Mouse (Mus musculus) stomach, postnatal 0 days (tissue): ENCODE measurements around the gene Gm20219. TPM values are rescaled to one million over a fixed set of nuclear protein-coding genes. Genes with fewer than 3 reads are reported as not detected.
A peak's percentile ranks its signal among the peaks of the same experiment; 100 is the strongest.

ENCODE experiments used
- ATAC-seq: fragments of 200-750 bp; cut with Nextera tagmentation; 2 replicates; pipeline ENCODE4 v1.8.0; 2017; ENCODE audit not compliant: low FRiP score, low TSS enrichment
- DNase-seq: peaks from one replicate; pipeline ENCODE4 v3.0.0-alpha.2; 2016; ENCODE audit warnings: low spot score
- H3K27ac ChIP-seq: fragments of 300-500 bp; sonication (generic); replicated peaks from 2 replicates; pipeline ENCODE4 v1.5.1; 2014; ENCODE audit warnings: mild to moderate bottlenecking, control low read depth
- H3K27me3 ChIP-seq: fragments of 300-500 bp; sonication (generic); 2 replicates; pipeline ENCODE4 v1.6.1; 2014; ENCODE audit warnings: low read length; ENCODE audit not compliant: control insufficient read depth, insufficient read depth
- H3K36me3 ChIP-seq: fragments of 300-500 bp; sonication (generic); 2 replicates; pipeline ENCODE4 v1.6.1; 2014; ENCODE audit warnings: low read length, mixed read lengths; ENCODE audit not compliant: control insufficient read depth, insufficient read depth
- H3K4me1 ChIP-seq: fragments of 300-500 bp; sonication (generic); replicated peaks from 2 replicates; pipeline ENCODE4 v1.6.1; 2014; ENCODE audit warnings: antibody characterized with exemption; ENCODE audit not compliant: control insufficient read depth, insufficient read depth
- H3K4me2 ChIP-seq: fragments of 300-500 bp; sonication (generic); replicated peaks from 2 replicates; pipeline ENCODE4 v1.6.1; 2014; ENCODE audit warnings: low read depth, mild to moderate bottlenecking, control low read depth, moderate library complexity
- H3K4me3 ChIP-seq: fragments of 300-500 bp; sonication (generic); 2 replicates; pipeline ENCODE4 v1.5.1; 2014; ENCODE audit warnings: low read depth, low read length, control low read depth
- H3K9ac ChIP-seq: fragments of 300-500 bp; sonication (generic); 2 replicates; pipeline ENCODE4 v1.6.1; 2014; ENCODE audit warnings: mild to moderate bottlenecking, low read length, control low read depth, mixed read lengths
- H3K9me3 ChIP-seq: fragments of 300-500 bp; sonication (generic); 2 replicates; pipeline ENCODE4 v1.6.1; 2016; ENCODE audit warnings: low read length; ENCODE audit not compliant: control insufficient read depth
- CTCF ChIP-seq: IDR thresholded peaks from 2 replicates; pipeline ENCODE4 v1.5.1; 2016; ENCODE audit warnings: antibody characterized with exemption, low read depth, mild to moderate bottlenecking, moderate library complexity
- EP300 ChIP-seq: optimal IDR thresholded peaks from 2 replicates; pipeline ENCODE3; 2016; ENCODE audit warnings: antibody characterized with exemption
- WGBS: fragments of 180-500 bp; shearing (Covaris S2); extraction: QIAGEN DNeasy Blood & Tissue Kit; methylation state at CpG from one replicate; pipeline ENCODE4 v1.1.7; 2014; 5-methylcytosine and 5-hydroxymethylcytosine counted together
- polyA plus RNA-seq: library from polyadenylated mRNA; unstranded; fragments of >200 nt; fragmentation: Nextera tagmentation; extraction: Ambion mirVana; gene quantifications from 2 replicates; pipeline ENCODE4 v1.2.1, GENCODE M21; 2015

Gm20219 gene
- polyA plus RNA-seq, 1 experiment from 2014 or later = 15.9 TPM

- 75% methylated on average over 1 of the region's 1 CpGs for WGBS
- H3K36me3 ChIP-seq = no peaks in the 10 kb centered on the region
- H3K27me3 ChIP-seq = no peaks in the 10 kb centered on the region
- no peak overlapping the region for H3K27ac ChIP-seq
- no peak overlapping the region for H3K4me3 ChIP-seq
- no peaks in the 10 kb centered on the region for H3K9me3 ChIP-seq
- TF ChIP-seq CTCF (no peak), EP300 (no peak)
- no peak overlapping the region for H3K4me2 ChIP-seq
- no peak overlapping the region for H3K9ac ChIP-seq
- no peak for ATAC-seq
- no peaks in the 10 kb centered on the region for H3K4me1 ChIP-seq
- no peak for DNase-seq
Measured at GRCm38 (mm10) chr17:56545945-56546344, 8.2 kb downstream of the Gm20219 start.

- TF ChIP-seq EP300 = no peak
- no peak for TF ChIP-seq CTCF
- Histone ChIP-seq H3K9me3 (no peaks in the 10 kb centered on the region), H3K4me2 (no peak overlapping the region), H3K9ac (no peak overlapping the region), H3K36me3 (no peaks in the 10 kb centered on the region), H3K4me1 (no peaks in the 10 kb centered on the region), H3K27ac (no peak overlapping the region), H3K4me3 (no peak overlapping the region), H3K27me3 (no peaks in the 10 kb centered on the region)
- no peak for ATAC-seq
- DNase-seq = peak; percentile 12
- WGBS = 74% methylated on average over 7 of the region's 7 CpGs
Measured at GRCm38 (mm10) chr17:56544699-56545387, 9.3 kb downstream of the Gm20219 start.

GRCm38 (mm10) chr17:56543684-56544224 is 10.4 kb downstream of the Gm20219 start:
- ATAC-seq (no peak), DNase-seq (peak; percentile 12)
- H3K27me3 ChIP-seq = no peaks in the 10 kb centered on the region
- no peaks in the 10 kb centered on the region for H3K4me1 ChIP-seq
- no peak overlapping the region for H3K27ac ChIP-seq
- no peak overlapping the region for H3K9ac ChIP-seq
- WGBS = 82% methylated on average over 3 of the region's 3 CpGs
- peak; percentile 31; the same call in 1 of the 2 replicates for TF ChIP-seq CTCF
- no peak for TF ChIP-seq EP300
- H3K4me3 ChIP-seq = no peak overlapping the region
- no peak overlapping the region for H3K4me2 ChIP-seq
- no peaks in the 10 kb centered on the region for H3K9me3 ChIP-seq
- no peaks in the 10 kb centered on the region for H3K36me3 ChIP-seq

- Histone ChIP-seq H3K4me3 (no peak overlapping the region), H3K9ac (no peak overlapping the region), H3K9me3 (no peaks in the 10 kb centered on the region), H3K27ac (no peak overlapping the region), H3K4me2 (no peak overlapping the region), H3K27me3 (no peaks in the 10 kb centered on the region), H3K36me3 (no peaks in the 10 kb centered on the region), H3K4me1 (no peaks in the 10 kb centered on the region)
- ATAC-seq (no peak), DNase-seq (no peak)
- TF ChIP-seq EP300 (no peak), CTCF (no peak)
- 48% methylated on average over 8 of the region's 8 CpGs for WGBS
Measured at GRCm38 (mm10) chr17:56542736-56543135, 11.5 kb downstream of the Gm20219 start.

- H3K27me3 ChIP-seq = no peaks in the 10 kb centered on the region
- H3K4me1 ChIP-seq = no peaks in the 10 kb centered on the region
- 24% methylated on average over 6 of the region's 6 CpGs for WGBS
- no peak overlapping the region for H3K4me2 ChIP-seq
- DNase-seq (peak; percentile 22), ATAC-seq (peak; percentile 40)
- H3K27ac ChIP-seq = no peak overlapping the region
- no peak overlapping the region for H3K9ac ChIP-seq
- no peaks in the 10 kb centered on the region for H3K36me3 ChIP-seq
- no peak overlapping the region for H3K4me3 ChIP-seq
- TF ChIP-seq EP300 = no peak
- no peak for TF ChIP-seq CTCF
- H3K9me3 ChIP-seq = no peaks in the 10 kb centered on the region
Measured at GRCm38 (mm10) chr17:56540562-56540975, 13.6 kb downstream of the Gm20219 start.

GRCm38 (mm10) chr17:56537912-56538311 is 16.3 kb downstream of the Gm20219 start:
- no peak overlapping the region for H3K4me2 ChIP-seq
- DNase-seq = peak; percentile 21
- H3K9me3 ChIP-seq = no peaks in the 10 kb centered on the region
- H3K27me3 ChIP-seq = no peaks in the 10 kb centered on the region
- TF ChIP-seq EP300 (no peak), CTCF (peak; percentile 44)
- no peak overlapping the region for H3K27ac ChIP-seq
- no peaks in the 10 kb centered on the region for H3K4me1 ChIP-seq
- 40% methylated on average over 8 of the region's 8 CpGs for WGBS
- ATAC-seq = no peak
- no peak overlapping the region for H3K9ac ChIP-seq
- no peak overlapping the region for H3K4me3 ChIP-seq
- H3K36me3 ChIP-seq = no peaks in the 10 kb centered on the region
